Mouse (Mus musculus) kidney, embryonic 15.5 days (tissue): ENCODE data around the gene Plcb2. TPM values are rescaled to one million over a fixed set of nuclear protein-coding genes. Genes with fewer than 3 reads are reported as not detected.

Source experiments
- ATAC-seq: fragments of 200-750 bp; cut with Nextera tagmentation; replicated peaks from 2 replicates; pipeline ENCODE4 v1.8.0; 2017; ENCODE audit warnings: moderate TSS enrichment; ENCODE audit not compliant: low FRiP score
- H3K27ac ChIP-seq: fragments of 300-500 bp; sonication (generic); 2 replicates; pipeline ENCODE4 v1.5.1; 2015; ENCODE audit warnings: mild to moderate bottlenecking, inconsistent platforms
- H3K27me3 ChIP-seq: fragments of 300-500 bp; sonication (generic); 2 replicates; pipeline ENCODE4 v1.6.1; 2015; ENCODE audit warnings: inconsistent platforms
- H3K36me3 ChIP-seq: fragments of 300-500 bp; sonication (generic); 2 replicates; pipeline ENCODE4 v1.6.1; 2015; ENCODE audit warnings: inconsistent platforms
- H3K4me1 ChIP-seq: fragments of 300-500 bp; sonication (generic); 2 replicates; pipeline ENCODE4 v1.6.1; 2015; ENCODE audit warnings: inconsistent platforms
- H3K4me2 ChIP-seq: fragments of 300-500 bp; sonication (generic); 2 replicates; pipeline ENCODE4 v1.6.1; 2015; ENCODE audit warnings: moderate library complexity, mild to moderate bottlenecking, inconsistent platforms
- H3K4me3 ChIP-seq: fragments of 300-500 bp; sonication (generic); replicated peaks from 2 replicates; pipeline ENCODE4 v1.5.1; 2015; ENCODE audit warnings: mild to moderate bottlenecking, inconsistent platforms
- H3K9ac ChIP-seq: fragments of 300-500 bp; sonication (generic); 2 replicates; pipeline ENCODE4 v1.6.1; 2015; ENCODE audit warnings: mild to moderate bottlenecking, inconsistent platforms
- H3K9me3 ChIP-seq: fragments of 300-500 bp; sonication (generic); replicated peaks from 2 replicates; pipeline ENCODE4 v1.6.1; 2016; ENCODE audit warnings: inconsistent platforms
- WGBS: fragments of 180-500 bp; shearing (Covaris S2); methylation state at CpG from one replicate; pipeline ENCODE4 v1.1.7; 2015; ENCODE audit warnings: mixed read lengths; 5-methylcytosine and 5-hydroxymethylcytosine counted together
- polyA plus RNA-seq: library from polyadenylated mRNA; unstranded; fragments of >200 nt; fragmentation: Nextera tagmentation; extraction: Ambion mirVana; gene quantifications from 2 replicates; pipeline ENCODE4 v1.2.1, GENCODE M21; 2015

Gene Plcb2
- polyA plus RNA-seq, 1 experiment from 2014 or later: 1.5 TPM

DNA sequence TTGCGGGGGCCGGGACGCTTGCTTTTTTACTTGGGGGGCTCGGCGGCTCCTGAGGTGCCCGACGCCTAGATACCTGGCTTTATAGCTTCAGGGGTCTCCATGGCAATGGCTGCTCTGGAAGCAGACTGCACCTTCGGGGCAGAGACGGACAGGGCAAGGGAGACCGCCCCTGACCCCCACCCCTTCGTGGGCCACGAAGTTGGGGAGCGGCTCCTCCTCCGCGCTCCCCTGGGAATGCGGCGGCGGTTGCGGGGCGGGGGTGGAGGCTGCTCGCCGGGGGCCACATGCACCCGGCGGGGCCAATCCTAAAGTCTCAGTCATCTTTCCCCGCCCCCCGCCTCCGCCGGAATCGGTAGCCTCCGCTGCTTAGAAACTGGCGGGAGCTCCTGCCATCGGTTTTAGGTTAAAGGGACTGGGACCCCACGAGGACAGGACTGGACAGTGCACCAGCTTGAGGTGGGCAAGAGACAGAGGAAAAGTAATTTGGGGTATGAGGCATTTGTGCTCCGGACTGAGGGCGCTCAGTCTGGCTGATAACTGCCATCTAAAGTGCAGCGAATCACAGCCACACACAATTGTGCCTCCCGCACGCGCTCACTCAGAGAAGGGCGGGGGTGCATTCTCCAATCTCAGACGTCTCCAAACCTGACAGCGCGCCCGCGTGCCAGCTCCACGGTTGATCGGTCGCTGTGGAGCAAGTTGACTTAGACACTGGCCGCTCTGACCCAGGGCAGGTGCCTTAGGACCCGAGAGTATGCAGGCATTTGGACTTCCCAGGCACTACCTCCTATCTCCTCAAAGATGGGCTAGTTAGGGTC, 24.1 kb downstream of the Plcb2 start, which contains the start of gene Ankrd63:
Gene Ankrd63 (minus strand): TSS at position 51 of the 818 bp plus-strand sequence.
- ATAC-seq: 0 out of 2 replicates have a peak, but pooled peaks have one; percentile 13
- H3K9me3 ChIP-seq: no peaks in the 10 kb centered on the region
- H3K4me3 ChIP-seq: peak within 1 kb of the TSS; percentile 49
- H3K9ac ChIP-seq: 0 out of 2 replicates have a peak within 1 kb of the TSS, but pooled peaks have one; percentile 24
- H3K4me1 ChIP-seq: peaks cover 50% of the 10 kb centered on the region
- peak within 1 kb of the TSS; percentile 82 for H3K4me2 ChIP-seq
- no peaks in the 10 kb centered on the region for H3K36me3 ChIP-seq
- H3K27me3 ChIP-seq: peaks cover 99% of the 10 kb centered on the region
- WGBS: under 1% methylated on average over 50 of the region's 50 CpGs
- H3K27ac ChIP-seq: no peak within 1 kb of the TSS

DNA sequence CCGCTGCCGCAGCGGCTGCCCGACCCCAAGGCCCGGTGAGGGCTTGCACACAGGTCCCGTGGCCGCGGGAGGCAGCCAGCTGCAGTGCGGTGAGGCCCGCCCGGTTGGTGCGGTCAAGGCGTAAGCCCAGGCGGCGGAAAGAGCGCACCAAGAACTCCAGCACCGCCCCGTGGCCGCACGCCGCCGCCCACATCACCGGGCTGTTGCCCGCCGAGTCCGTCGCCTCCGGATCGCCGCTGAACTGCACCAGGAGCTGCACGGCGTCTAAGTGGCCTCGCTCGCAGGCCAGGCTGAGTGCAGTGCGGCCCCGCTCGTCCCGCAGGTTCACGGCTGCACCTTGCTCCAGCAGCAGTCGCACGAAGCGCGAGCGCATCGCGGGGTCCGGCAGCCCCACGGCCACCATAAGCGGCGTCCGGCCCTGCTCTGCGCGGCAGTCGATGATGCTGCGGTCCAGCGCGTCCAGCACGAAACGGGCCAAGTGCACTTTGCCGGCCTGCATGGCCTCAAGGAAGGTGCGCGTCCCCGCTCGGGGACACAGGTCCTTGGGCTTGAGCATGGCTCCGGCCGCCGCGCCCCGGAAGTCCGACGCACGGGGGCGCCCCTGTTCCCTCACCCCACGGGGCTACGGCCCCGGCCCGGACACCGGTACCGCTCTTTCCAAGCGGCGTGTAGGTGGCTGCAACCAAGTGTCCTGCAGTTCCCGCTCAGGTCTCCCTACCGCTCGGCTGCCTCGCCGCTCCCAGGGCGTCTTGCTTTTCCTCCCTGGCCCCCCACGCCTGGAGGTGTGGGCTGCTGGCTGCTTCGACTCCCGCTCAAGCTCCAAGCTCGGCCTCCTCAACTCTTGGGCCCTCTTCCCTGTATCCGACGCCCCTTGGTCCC, 25.1 kb downstream of the Plcb2 start:
- under 1% methylated on average over 93 of the region's 93 CpGs for whole genome bisulfite sequencing
- 0 out of 2 replicates have a peak overlapping the region, but pooled peaks have one; percentile 24 for H3K9ac ChIP-seq

DNA sequence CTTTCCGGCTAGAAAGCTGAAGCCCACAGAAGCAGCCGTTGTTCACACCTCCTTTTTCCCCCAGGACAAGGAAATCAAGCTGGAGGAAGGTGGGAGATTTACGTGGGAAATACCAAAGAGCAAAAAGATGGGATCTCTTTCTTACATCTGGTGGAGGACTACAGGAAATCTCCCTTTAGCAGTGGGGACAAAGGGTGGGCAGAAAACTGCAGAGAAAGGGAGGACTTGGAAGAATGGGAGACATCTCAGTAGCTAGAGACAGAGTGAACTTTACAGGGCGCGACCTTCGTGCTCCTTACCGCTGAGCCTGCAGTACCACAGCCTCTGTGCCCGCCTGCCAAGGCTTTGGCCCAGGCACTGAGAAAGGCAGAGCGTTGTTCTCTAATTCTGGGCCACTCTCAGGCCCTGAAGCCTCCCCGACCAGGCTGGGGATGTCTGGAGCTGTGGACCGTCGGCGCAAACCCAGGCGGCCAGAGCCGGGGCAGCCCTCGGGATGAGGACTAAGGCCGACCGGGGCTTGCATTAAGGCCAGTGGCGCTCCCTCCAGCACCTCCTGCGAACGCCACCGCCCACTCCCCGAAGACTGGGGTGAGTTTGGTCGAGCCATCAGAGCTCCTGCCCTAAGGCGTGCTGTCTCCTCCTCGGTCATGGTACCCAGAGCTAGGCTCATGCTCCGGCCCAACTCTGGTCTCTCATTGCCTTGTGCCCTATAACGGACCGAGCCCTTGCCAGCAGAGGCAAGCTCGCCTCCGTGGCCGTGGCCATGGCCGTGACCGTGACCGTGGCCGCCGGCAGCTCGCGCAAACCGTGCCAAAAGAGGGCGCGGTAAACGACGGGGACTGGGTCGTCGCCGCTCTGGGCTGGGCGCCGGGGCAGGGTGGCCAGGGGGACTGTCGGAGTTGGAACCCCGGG, 26.0 kb downstream of the Plcb2 start:
- Histone ChIP-seq H3K4me2 (peak overlapping the region; percentile 82), H3K4me1 (peaks cover 58% of the 10 kb centered on the region), H3K36me3 (no peaks in the 10 kb centered on the region), H3K27me3 (peaks cover 94% of the 10 kb centered on the region), H3K9ac (no peak overlapping the region), H3K9me3 (no peaks in the 10 kb centered on the region), H3K4me3 (peak overlapping the region; percentile 49), H3K27ac (no peak overlapping the region)
- WGBS: 4% methylated on average over 51 of the region's 51 CpGs
- no peak; the same call in 1 of the 2 replicates for ATAC-seq

More for the DNA sequence above, 25.1 kb downstream of the Plcb2 start:
- peak overlapping the region; percentile 49 for H3K4me3 ChIP-seq
- no peaks in the 10 kb centered on the region for H3K9me3 ChIP-seq
- ATAC-seq: peak; percentile 56
- H3K27ac ChIP-seq: no peak overlapping the region
- H3K4me1 ChIP-seq: peaks cover 51% of the 10 kb centered on the region
- H3K4me2 ChIP-seq: peak overlapping the region; percentile 82
- H3K27me3 ChIP-seq: peaks cover 94% of the 10 kb centered on the region
- no peaks in the 10 kb centered on the region for H3K36me3 ChIP-seq

DNA sequence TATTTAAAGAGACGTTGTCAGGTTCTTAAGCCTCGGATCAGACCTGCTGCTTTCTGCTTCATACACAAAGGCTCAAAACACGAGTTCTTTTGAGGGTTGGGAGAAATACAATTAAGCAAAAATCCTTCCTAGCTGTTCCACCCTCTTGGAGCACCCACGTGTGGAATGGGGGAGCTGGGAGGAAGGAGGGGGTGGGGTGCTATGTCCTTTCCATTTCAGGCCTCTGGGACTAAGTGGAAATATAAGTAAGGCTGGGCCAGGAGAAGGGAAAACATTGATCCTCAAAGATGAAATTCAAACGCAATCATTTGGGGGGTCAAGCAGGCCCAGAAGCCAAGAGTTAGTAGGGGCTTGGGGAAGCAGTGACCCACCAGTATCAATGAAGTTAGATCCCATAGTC, 27.1 kb downstream of the Plcb2 start:
- peaks cover 61% of the 10 kb centered on the region for H3K4me1 ChIP-seq

DNA sequence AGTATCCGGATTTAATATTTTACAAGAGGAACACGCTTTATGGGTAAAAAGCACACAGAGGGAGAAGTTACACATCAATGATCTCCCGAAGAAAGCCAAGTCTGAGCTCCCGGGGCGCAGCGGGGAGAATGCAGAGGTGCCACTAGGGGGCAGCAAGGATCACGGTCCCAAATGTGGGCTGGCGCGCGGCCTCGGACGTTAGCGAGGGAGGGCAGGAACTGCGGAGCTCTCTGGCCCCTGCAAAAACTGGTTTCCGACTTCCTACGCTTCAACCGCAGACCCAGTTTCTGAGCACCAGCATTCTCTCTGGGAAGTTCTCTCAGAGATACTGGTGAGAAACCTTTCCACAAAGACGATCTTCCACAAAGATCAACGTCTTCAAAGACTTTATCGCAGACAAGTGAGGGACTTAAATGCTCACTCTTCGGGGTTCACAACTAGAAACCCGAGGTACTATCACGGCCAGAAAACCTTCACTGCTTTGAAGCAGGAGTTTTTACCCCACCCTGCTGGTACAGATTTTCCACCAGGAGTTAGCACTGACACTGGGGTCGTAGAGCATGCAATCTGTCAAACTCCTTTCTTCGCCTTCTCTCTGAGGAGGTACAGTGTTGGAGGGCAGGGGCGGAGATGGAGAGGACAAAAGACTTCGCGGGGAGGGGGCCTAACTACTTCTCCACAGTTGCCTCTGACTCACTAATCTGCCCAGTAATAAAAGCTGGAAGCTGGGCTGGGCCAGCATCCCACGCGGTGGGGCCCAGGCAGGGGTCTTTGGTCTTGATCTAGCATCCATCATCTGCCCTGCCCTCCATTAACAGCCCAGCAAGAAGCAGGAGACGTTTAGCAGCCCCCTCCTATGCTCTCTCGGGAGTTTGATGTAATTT, 27.8 kb downstream of the Plcb2 start:
- no peak overlapping the region for H3K27ac ChIP-seq
- H3K27me3 ChIP-seq: peaks cover 93% of the 10 kb centered on the region
- peaks cover 58% of the 10 kb centered on the region for H3K4me1 ChIP-seq
- peak overlapping the region; percentile 21 for H3K4me3 ChIP-seq
- no peak for ATAC-seq
- WGBS: 2% methylated on average over 32 of the region's 32 CpGs
- no peaks in the 10 kb centered on the region for H3K36me3 ChIP-seq
- H3K4me2 ChIP-seq: peak overlapping the region; percentile 51
- H3K9me3 ChIP-seq: no peaks in the 10 kb centered on the region
- no peak overlapping the region for H3K9ac ChIP-seq

More for the DNA sequence above, 27.1 kb downstream of the Plcb2 start:
- WGBS: 12% methylated on average over 5 of the region's 5 CpGs
- no peak overlapping the region for H3K9ac ChIP-seq
- H3K4me2 ChIP-seq: peak overlapping the region; percentile 51; the same call in 1 of the 2 replicates
- H3K9me3 ChIP-seq: no peaks in the 10 kb centered on the region
- H3K27me3 ChIP-seq: peaks cover 93% of the 10 kb centered on the region
- ATAC-seq: no peak
- no peak overlapping the region for H3K27ac ChIP-seq
- H3K4me3 ChIP-seq: 0 out of 2 replicates have a peak overlapping the region, but pooled peaks have one; percentile 21
- no peaks in the 10 kb centered on the region for H3K36me3 ChIP-seq

DNA sequence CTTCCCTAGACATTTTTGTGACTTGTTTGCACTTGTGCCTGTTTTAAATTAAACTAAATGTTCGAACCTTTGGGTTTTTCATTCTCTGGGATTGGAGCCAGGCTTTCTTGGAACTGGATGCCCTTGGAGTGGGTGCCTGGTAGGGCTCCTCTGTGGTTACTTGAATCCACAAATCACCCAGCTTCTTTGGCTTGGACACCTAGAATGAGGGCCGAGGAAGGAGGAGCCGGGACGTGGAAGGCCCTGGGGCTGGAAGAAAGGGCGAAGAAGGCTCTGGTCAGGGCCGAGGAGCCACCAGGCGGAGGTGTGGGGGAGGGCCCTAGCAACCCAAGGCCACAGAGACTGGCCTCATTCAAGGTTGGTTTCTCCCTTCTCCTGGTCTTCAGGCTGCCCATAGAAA, 30.3 kb downstream of the Plcb2 start:
- no peak for ATAC-seq
- 22% methylated on average over 7 of the region's 7 CpGs for WGBS
- Histone ChIP-seq H3K36me3 (no peaks in the 10 kb centered on the region), H3K27ac (no peak overlapping the region), H3K4me2 (no peak overlapping the region), H3K4me1 (peaks cover 42% of the 10 kb centered on the region), H3K9me3 (no peaks in the 10 kb centered on the region), H3K27me3 (peaks cover 90% of the 10 kb centered on the region), H3K9ac (no peak overlapping the region), H3K4me3 (no peak overlapping the region)

DNA sequence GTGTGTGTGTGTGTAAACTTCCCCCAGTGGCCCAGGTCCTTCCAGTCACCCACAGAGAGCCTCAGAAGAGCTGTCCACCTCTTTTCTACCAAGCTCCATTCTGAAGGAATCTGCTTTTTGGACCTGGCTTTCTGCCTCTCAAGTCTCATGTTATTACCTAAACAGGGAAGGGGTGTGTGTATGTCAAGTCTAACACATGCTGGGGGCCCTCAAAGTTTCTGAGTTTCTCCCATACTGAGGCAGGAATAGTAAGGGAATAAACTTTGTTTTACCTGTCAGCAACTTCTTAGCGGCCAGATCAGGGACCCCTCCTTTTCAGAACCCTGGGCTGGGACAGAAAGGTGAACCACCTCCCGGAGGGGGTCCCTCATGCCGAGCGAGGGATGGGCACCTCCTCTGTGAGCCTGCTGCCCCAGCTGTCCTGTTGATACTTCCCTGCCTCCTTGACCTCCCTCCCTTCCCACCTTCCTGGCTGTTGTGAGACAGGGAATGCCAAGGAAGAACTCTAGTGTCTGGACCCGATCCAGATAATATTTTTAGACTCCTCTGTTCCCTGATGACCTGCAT, 30.8 kb downstream of the Plcb2 start:
- Histone ChIP-seq H3K27ac (no peak overlapping the region), H3K4me3 (no peak overlapping the region), H3K4me1 (peaks cover 37% of the 10 kb centered on the region), H3K27me3 (peaks cover 90% of the 10 kb centered on the region), H3K4me2 (no peak overlapping the region), H3K9ac (no peak overlapping the region), H3K36me3 (no peaks in the 10 kb centered on the region), H3K9me3 (no peaks in the 10 kb centered on the region)
- ATAC-seq: no peak
- WGBS: 46% methylated on average over 5 of the region's 5 CpGs

DNA sequence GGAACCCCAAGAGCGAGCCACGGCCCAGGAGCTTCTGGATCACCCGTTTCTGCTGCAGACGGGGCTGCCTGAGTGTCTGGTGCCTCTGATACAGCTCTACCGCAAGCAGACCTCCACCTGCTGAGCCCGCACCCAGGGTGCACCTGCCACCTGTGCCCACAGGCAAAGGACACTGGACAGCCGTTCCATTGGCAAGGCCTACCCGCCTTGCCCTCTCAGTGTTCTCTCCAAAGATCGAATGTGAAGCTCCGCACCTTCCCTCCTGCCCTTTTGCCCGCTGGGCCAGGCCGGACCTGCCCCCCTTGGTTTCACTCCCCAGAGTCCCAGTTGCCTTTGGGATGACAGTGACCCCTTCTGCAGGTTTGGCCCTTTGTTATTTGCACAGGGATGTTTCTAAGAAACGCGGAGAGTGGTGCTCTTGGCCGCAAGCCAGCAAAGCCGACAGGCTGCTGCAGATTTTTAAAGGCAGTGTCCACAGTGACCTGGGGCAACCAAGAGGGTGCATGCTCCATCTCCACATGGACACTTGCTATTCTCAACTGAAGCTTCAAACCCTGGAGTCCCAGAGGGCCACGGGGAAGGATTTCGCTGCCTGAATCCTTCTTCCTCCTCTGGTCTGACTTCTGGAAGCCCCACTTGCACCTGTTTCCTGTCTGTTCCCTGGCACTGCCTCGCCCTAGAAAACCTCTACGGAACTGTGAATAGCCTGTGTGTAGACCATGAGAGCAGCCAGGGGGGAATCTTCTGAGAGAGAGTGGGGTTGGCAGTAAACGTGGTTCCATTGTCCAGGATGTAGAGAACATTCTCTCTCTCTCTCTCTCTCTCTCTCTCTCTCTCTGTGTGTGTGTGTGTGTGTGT, 31.6 kb downstream of the Plcb2 start:
- no peaks in the 10 kb centered on the region for H3K36me3 ChIP-seq

DNA sequence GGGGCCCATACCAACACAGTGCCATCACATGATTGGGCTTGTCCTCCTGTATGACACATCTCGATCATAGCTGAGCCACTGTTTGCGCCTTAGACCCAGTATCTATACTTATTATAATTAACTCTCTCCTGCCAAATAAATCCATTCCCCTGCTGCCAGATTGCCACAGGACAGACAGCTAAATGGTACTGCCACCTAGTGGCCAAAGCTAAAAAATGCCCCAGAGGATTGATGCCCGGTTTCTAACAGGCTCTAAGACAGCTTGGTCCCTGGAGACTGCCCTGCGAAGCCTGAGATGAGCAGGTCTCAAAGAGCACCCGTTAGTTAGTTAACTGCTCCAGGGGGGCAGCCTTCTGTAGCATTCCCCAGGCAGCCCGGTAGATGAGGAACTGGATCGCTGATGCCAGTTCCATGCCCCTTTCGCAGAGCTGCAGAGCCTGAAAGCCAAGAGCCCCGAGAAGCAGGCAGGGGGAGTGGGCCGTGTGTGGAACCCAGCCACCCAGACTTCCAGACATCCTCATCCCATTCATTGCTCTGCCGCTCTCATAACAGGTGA, 32.5 kb downstream of the Plcb2 start:
- Histone ChIP-seq H3K4me1 (peaks cover 29% of the 10 kb centered on the region), H3K9me3 (no peaks in the 10 kb centered on the region), H3K27ac (no peak overlapping the region), H3K27me3 (peaks cover 79% of the 10 kb centered on the region), H3K4me3 (no peak overlapping the region), H3K4me2 (no peak overlapping the region), H3K9ac (no peak overlapping the region), H3K36me3 (no peaks in the 10 kb centered on the region)
- 28% methylated on average over 11 of the region's 11 CpGs for WGBS
- ATAC-seq: no peak

More for the DNA sequence above, 31.6 kb downstream of the Plcb2 start:
- no peak for ATAC-seq
- H3K27me3 ChIP-seq: peaks cover 89% of the 10 kb centered on the region
- no peak overlapping the region for H3K9ac ChIP-seq
- H3K4me2 ChIP-seq: no peak overlapping the region
- WGBS: 47% methylated on average over 21 of the region's 21 CpGs
- no peak overlapping the region for H3K27ac ChIP-seq
- H3K4me3 ChIP-seq: no peak overlapping the region
- H3K9me3 ChIP-seq: no peaks in the 10 kb centered on the region
- peaks cover 33% of the 10 kb centered on the region for H3K4me1 ChIP-seq
